Mouse (Mus musculus) regulatory T cell (primary cell): Measurements from ENCODE around the gene AC134908.4.

Experiments used
- in situ Hi-C: fragments of 300-600 bp; cut with MboI, MseI; formaldehyde crosslinking; loops from one replicate; pipeline ENCODE4 v1.15.1; 2025; ENCODE audit warnings: high pct_unique_total_duplicates

The AC134908.4 gene

DNA sequence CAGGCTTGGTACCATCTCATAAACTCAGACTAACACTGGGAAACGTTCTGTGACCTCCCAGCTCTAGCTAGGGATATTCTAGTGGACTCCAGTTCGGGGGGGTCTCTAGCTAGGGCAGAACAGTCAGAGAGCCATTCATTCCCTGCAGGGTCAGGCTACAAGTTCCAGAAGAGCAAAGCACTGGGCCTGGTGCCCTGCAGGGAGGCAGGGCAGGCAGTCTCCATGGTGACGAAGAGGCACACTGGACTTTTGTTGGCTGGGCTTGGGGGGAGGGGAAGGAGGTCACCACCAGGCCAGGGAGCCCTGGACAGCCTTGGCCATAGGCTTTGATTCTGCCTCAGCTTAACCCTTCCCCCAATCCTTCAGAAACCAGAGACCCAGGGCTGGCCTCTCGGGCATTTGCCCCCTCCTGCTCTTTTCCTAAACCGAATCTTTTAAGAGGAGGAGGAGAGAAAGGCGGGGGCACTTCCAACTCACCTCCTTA lies at the start of gene AC134908.4:
TSS of gene AC134908.4 (minus strand) at position 51 of the 484 bp plus-strand sequence.
- in situ Hi-C loops: loop anchor here (10.0 kb wide), 1 partner anchor 221 kb away; the partner anchor contains the start of genes Lmf1 and Sox8

DNA sequence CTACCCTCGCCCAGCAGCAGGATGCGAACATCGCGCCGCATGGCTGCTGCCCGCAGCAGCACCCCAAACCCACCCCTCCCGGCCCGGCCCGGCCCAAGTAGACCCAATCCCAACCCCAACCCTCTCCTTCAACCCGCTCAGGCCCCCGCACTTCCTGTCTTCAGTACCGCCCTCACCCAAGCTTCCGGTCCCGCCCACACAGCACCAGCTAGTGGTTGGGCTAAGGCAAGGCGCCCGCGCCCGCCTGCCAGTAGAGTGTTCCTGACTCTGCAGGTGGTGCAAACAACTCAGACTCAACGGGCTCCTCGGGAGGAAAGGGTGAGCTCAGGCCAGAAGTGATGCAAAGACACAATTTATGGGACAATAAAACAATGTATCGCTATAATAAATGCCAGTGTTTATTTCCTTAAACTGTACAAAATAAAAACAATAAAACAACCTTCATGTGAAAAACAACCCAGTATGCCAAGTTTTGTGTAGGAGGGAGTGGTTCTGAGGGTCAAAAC lies 49.0 kb upstream of the AC134908.4 start, which contains the start of gene Rhot2:
TSS of gene Rhot2 (minus strand) at position 456 of the 506 bp plus-strand sequence.
- in situ Hi-C loops: no loop called here

DNA sequence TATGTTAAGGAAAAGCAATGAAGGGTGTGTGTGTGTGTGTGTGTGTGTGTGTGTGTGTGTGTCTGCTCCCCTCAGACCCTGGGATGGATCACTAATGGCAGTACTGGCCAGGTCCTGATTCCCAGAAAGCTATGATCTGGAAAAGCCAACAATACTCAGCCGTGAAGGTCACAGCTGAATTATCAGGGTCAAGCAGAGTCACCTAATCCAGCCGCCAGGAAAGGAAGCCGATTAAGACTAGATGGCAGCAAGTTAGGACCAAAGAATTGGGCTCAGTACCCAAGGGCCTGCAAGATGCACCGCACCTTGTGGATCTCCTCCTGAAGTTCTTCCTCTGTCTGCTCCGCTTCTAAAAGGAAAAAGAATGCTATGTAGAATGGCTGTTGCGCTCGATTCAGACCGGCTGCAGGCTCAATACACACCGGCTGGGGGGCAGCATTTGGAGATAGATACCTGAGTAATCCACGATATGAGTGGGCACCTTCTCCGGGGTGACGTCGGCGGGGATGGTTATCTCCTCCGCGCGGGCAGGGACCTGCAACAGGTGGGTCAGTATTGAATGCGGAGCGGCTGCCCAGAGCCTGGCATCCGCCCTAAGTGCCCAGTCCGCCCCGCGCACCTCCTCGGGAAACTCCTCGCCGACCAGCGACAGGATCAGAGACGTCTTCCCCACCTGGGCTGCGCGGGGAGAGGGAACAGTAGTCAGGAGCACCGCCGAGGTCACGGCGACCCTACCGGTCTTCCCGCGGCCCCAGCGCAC lies 48.4 kb upstream of the AC134908.4 start:
- in situ Hi-C loops: no loop called here

DNA sequence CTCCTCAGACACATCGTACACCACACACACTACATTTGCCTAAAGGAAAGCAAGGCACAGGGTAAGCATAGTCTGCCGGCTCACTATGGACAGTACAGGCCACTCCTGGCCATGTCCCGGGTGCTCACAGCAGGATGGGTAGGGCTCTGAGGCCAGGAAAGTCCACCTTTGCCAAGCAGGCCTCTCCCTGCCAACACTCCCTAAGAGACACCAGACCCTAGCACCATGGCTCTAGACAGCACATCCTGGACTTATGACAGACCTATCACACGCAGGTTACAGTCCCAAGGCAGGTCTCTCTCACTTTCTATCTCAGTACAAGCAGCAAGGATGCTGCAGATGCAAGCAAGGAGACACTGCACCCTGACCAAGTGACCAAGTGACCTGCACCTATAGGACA lies 47.7 kb upstream of the AC134908.4 start:
- in situ Hi-C loops: no loop called here

DNA sequence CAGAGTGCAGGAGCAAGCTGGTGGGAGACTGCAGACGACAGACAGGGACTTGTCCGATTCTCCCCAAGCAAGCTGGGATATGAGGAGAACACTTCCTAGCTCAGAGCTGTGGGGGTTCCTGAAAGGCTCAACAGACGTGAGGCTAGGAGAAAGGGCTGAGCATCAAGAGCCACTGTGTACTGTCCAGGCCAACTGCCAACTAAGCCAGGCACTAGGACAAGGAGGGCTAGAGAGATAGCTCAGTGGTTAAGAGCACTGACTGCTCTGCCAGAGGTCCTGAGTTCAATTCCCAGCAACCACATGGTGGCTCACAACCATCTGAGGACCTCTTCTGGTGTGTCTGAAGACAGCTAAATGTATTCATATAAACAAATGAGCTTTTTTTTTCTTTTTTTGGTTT lies 47.0 kb upstream of the AC134908.4 start:
- in situ Hi-C loops: no loop called here

DNA sequence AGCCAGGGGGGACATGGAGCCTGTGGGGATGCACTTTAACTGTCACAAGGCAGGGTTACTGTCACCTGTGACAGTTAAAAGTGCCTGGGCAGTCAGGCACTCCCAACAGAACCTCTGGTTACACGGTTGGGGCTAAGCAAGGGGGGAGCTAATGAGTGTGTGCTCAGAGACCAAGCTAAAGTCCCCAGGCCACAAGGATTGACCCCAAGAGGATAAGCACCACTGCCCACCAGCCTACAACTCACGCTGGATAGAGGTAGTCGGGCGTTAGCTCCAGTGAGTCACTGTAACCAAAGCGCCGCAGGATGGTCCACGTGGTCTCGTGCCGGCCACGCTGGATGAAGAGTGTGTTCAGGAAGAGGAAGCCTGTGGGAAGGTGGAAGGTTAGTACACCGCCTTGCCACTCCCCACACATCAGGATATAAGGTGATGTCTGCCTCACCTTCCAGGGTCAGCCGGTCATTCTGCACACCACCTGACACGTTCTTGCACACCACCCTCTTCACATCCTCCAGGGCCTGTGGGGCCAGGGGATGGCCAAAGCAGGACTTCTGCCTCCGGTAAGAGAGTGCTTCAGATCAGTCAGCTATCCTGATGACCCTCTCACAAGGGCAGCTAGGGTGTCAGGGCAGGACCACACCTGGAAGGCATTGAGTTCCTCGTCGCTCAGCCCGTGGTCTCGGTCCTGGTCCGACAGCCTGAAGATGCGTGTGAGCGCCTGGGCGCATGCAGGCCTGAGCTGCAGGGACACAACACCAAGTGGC lies 45.8 kb upstream of the AC134908.4 start, which contains the start of gene Gm20683:
TSS of gene Gm20683 (minus strand) at position 647 of the 764 bp plus-strand sequence.
- in situ Hi-C loops: no loop called here

DNA sequence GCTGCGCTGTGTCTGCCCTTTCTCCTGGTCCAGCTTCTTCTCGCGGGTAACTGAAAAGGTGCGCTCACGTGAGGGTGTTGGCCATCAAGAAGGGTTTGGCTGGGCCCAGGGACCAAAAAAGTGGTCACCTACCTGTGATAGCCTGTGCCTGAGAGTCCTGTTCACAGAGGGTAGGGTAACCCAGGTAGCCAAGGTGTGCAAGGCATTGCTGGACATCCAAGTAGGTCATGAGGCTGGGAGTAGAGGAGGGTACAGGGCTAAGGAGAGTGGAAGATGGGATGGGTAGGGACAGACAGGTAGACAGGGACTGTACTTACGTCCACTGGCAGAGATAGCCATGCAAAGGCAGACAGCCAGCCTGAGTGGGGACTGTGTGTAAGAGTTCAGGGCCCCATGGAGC lies 45.1 kb upstream of the AC134908.4 start:
- in situ Hi-C loops: no loop called here

DNA sequence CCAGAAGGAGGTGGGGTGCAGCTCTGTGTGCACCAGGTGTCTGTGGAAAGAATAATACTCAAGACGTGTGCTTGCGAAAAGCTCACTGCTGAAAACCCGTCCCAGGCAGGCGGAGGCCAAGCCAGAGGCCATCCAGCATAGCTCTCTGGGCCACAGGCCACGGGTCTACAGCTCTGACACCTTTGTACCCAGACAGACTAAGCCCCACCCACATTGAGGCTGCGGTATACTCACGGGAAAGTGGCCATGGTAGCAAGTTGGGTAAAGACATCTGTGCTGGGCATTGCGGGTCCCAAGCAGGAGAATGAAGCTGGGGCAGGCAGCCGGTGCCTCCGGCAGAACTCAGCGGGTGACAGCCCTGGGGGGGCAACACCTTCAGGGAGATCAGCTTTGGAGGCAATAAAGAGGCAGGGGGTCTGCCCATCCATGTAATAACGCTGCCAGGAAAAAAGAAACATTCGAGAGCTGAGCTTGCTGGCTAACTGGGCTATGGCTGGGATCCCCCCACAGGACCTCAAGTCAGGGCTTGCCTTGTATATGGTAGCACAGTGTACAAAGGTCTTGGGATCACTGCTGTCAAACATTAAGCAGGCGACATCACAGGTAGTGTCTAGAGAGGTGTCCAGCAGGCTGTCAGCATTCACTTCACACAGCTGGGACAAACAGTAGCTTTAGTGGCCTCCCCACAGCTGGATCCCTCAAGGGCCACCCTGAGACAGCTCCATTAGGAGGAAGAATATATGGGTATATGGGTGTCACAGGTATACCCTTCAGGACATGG lies 44.2 kb upstream of the AC134908.4 start:
- in situ Hi-C loops: no loop called here

DNA sequence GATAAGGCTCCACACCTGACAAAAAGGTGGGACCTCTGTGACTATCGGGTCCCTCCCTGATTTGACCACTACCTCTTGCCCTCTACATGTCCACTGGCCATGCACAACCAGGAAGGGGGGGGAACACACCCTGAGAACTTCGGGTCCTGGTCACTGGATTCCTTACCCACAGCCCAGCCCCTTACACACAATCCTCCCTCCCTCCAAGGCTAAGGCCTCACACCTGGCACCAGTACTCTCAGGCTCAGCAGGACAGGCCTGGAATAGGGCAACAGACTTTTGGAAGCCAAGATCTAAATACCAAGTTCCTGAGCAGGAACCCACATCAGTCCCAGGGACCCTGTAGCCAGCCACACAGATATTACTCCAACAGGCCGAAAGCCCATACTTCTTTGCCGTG lies 43.4 kb upstream of the AC134908.4 start:
- in situ Hi-C loops: no loop called here

DNA sequence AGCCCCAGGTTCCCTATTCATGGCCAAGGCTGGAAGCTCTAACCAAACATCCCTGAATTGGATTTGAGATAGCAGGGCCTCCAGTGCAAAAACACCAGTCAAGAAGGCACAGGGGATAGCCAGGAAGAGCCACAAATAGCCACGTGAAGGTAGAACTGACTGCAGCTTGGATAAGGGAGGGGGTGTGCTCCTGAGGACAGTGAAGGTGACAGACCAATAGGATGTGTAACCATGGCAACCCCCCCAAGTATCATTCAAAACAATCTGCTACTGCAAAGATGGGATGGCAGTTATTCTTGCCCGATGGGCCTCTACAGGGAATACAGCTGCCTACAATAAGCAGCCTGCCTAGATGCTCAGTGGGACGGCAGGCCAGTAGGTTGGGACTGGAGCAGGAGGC lies 42.1 kb upstream of the AC134908.4 start:
- in situ Hi-C loops: no loop called here

DNA sequence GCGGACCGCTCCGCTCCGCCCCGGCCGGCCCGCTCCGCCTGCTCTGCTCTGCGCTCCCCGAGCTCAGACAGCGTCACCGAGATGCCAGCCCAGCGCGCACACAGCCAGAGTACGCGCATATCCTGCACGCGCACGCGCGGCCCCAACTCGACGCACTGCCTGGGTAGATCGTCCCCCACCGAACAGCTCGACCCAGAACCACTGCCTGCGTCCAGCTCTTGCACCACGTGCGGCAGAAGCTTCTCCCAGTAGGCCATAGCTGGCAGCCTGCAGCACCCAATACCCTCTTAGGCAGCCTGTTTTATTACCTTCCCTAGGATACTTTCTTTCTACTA lies 41.6 kb upstream of the AC134908.4 start, which contains the start of gene Rhbdl1:
TSS of gene Rhbdl1 (minus strand) at position 220 of the 335 bp plus-strand sequence.
- in situ Hi-C loops: no loop called here

DNA sequence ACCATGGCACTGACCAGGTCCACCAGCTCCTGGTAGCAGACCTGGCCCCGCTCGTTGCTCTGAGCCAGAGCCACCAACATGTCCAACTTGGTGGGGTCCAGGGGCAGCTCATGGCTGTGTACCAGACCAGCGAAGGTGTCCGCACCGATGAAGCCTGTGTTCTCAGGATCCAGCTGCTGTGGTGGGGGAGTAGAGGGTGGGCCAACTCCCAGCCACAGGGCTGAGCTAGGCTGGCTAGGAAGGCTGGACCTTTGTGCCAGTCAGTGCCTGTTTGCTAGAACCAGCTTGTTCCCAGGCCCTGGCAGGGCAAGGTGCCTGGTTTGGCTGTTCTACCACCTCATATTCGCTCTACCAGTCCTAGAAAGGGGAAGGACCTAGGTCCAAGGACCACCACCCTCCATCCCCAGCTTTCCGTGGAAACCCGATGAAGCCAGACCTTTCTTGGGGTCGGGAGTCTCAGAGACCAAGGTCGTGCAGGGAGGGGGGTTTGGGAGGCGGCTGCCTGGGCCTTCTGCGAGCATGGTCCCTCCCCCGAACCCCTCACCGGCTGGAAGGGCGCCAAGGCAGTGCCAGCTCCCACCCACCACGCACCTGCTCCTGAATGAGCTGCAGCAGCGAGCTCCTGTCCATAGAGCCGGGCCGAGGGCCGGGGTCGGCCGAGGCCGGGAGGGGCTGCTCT lies 41.1 kb upstream of the AC134908.4 start:
- in situ Hi-C loops: no loop called here

DNA sequence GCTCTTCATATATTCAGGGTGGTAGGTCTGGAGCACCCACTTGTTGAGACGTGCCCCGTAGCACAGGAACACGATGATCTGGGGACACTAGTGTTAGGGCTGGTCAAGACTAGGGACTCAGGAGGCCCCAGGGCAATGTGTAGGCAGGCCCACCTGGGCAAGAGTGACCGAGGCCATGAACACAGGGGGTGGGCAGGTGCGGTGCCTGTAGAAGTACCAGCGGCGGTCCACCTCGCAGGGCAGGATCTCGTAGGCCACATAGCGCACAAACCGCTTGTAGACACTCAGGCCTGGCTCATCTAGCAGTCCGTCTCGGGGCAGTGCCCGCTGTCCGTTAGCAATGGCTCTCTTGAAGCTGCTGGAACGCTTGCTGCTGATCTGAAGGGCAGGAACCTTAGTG lies 40.4 kb upstream of the AC134908.4 start:
- in situ Hi-C loops: no loop called here

DNA sequence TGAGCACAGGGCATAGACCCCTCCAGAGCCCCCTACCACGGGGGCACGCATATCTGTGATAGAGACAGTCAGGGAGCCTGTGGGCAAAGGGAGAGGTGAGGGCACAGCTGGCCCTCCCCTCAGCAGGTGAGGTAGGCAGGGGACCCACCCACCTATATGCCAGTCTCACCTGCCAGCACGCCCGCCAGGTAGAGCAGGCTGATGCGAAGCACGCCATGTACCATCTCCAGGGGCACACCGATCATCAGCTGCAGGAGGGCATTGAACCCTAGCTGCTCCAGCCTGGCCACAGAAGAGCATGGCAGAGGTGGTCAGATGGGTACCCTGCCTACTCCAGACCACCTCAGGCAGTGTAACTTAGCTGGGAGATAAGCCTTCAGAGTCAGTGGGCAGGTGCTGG lies 39.8 kb upstream of the AC134908.4 start:
- in situ Hi-C loops: no loop called here

DNA sequence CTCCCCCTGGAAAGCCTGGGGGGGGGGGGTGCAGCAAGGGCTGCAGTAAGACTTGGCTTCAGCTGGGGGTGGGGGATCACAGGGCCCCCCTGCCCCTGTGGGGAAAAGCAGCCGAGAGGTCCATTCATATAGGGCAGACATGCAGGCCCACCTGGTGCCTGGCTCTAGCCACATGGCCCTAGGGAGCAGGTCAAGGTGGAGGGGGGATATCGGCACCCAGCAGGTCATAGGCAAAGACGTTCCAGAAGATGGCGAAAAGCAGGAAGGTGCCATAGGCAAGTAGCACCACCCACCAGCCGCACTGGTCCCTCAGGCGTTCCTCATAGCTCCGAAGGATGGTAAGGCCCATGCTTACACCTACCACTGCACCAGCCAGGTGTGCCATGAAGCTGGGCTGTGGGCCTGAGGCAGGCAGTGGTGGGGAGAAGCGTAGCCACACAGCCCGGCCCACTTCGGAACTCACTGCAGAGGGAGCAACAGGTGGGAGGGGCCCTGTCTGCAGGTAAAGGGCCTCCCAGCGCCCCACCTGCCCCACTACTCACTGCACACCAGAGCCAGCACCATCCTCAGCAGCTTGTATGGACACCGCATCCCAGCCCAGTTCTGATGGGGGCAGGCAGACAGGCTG lies 39.2 kb upstream of the AC134908.4 start:
- in situ Hi-C loops: no loop called here

DNA sequence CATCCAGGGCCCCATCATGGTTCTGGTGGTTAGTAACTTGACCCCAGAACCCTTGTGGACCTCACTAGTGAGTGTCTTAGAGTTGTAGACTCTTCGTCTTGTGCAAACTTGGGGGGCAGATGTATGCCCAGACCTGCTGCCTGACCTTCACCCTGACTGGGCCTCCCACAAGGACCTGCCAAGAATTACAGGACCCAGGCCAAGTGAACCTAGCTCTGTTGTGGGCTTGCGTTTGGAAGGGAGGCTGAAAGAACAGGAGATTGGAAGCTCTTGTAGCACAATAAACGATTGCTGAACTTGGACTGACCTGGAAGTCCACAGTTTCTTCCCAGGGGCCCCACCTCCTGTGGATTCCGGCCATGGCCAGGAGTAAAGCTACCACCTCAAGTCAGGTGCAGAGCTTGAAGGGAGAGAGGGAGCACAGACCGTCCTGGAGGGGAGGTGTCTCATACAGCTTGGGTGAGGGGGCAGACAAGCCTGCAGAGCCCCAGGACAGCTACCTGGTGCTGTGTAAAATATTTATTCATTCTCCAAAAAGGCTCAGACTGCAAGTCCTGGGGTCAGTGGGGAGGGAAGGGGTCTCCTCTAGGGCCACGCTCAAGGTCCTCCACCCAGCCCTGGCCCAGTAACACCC lies 38.6 kb upstream of the AC134908.4 start:
- in situ Hi-C loops: no loop called here

DNA sequence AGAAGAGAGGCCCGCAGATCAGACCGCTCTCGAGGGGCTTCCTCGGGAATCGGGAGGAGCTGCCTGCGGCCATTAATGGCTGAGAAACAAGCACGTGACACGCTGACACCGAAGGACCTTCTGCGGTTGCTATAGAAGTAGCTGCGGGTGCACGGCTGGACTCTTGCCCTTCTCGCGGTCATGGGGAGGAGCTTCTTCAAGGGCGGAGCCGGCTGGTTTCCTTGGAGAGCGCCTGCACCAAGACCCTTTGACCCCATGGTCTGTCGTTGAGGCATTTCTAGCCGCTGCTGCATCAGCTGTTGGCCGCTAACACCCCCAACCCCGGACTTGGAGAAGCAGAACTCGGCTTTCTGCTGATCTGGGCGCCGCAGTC lies 37.8 kb upstream of the AC134908.4 start, which contains the start of gene Stub1:
TSS of gene Stub1 (minus strand) at position 114 of the 373 bp plus-strand sequence.
- in situ Hi-C loops: no loop called here

DNA sequence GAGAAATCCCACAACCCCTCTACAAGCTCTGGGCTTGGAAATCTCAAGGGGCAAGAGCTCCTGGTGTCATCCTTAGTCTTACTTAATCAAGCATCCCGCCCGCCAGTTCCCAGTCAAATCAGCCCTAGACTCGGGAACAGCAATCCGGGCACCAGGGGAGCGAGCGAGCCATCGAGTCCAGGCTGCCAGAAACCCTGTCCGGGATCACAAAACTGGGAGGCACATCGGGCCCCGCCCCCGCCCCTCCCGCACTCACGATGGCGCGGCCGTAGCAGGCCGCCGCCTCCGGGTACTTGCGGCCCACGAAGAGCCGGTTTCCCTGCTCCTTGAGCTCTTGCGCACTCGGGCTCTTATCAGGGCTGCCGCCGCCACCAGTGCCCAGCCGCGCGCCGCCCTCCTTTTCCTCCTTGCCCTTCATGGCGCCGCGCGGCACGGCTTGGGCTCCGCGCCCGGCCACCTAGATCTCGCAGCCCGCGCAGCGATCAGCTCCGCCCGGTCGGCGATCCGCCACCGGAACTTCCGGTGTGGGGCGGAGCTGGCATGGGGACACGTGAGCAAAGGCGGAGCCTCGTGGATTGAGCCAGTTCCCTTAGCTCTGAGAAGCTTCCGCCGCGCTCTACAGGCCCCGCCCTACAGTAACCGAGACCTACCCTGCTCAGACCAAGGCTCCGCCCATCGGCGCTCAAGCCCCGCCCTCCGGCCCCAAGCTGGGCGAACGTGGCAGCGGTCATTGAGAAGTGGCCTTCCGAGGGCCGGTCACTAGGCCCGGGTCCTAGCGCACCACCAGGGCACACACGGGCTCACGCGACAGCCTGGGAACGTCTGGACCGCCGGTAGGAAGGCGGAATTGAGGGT lies 37.2 kb upstream of the AC134908.4 start:
- in situ Hi-C loops: no loop called here
